Mouse (Mus musculus): ENCODE measurements around the gene Mtx1. TPM values are rescaled to one million over a fixed set of nuclear protein-coding genes. Genes with fewer than 3 reads are reported as not detected.

Gene Mtx1
- polyA plus RNA-seq, 1 experiment from 2014 or later = 188 TPM

- no peak overlapping the region for H3K4me3 ChIP-seq (ENCODE audit: low read length)
- no peak overlapping the region for H3K9ac ChIP-seq (ENCODE audit: low read length)
- H3K27ac ChIP-seq (ENCODE audit: low read length) = no peak overlapping the region
- WGBS = 51% methylated on average over 22 of the region's 23 CpGs
- no peaks in the 10 kb centered on the region for H3K9me3 ChIP-seq (ENCODE audit: control insufficient read depth, low read length)
- no peak overlapping the region for H3K4me2 ChIP-seq (ENCODE audit: low read depth, low read length)
- H3K4me1 ChIP-seq (replicated peaks; ENCODE audit: control insufficient read depth, insufficient read depth, low read length) = peaks cover 8% of the 10 kb centered on the region
- no peak for ATAC-seq (ENCODE audit: low read depth)
- no peaks in the 10 kb centered on the region for H3K36me3 ChIP-seq (ENCODE audit: control insufficient read depth, insufficient read depth, low read length)
- H3K27me3 ChIP-seq (ENCODE audit: control insufficient read depth, insufficient read depth, low read depth, low read length) = no peaks in the 10 kb centered on the region
Observed at GRCm38 (mm10) chr3:89187197-89187596, 39.7 kb downstream of the Mtx1 start.

GRCm38 (mm10) chr3:89183959-89184315 is 43.0 kb downstream of the Mtx1 start:
- Histone ChIP-seq H3K9me3 (ENCODE audit: control insufficient read depth, low read length) (no peaks in the 10 kb centered on the region), H3K27me3 (ENCODE audit: control insufficient read depth, insufficient read depth, low read depth, low read length) (no peaks in the 10 kb centered on the region), H3K36me3 (ENCODE audit: control insufficient read depth, insufficient read depth, low read length) (peaks cover 22% of the 10 kb centered on the region), H3K4me1 (replicated peaks; ENCODE audit: control insufficient read depth, insufficient read depth, low read length) (peaks cover 8% of the 10 kb centered on the region), H3K4me3 (ENCODE audit: low read length) (peak overlapping the region; percentile 69), H3K9ac (ENCODE audit: low read length) (peak overlapping the region; percentile 80), H3K27ac (ENCODE audit: low read length) (no peak overlapping the region), H3K4me2 (ENCODE audit: low read depth, low read length) (peak overlapping the region; percentile 92)
- 82% methylated on average over 5 of the region's 6 CpGs for WGBS
- ATAC-seq (ENCODE audit: low read depth) = no peak

- WGBS = 6% methylated on average over 39 of the region's 39 CpGs
- peak; percentile 95 for ATAC-seq (ENCODE audit: low read depth)
- Histone ChIP-seq H3K9ac (ENCODE audit: low read length) (peak within 1 kb of the TSS; percentile 80), H3K27me3 (ENCODE audit: control insufficient read depth, insufficient read depth, low read depth, low read length) (no peaks in the 10 kb centered on the region), H3K36me3 (ENCODE audit: control insufficient read depth, insufficient read depth, low read length) (peaks cover 22% of the 10 kb centered on the region), H3K9me3 (ENCODE audit: control insufficient read depth, low read length) (no peaks in the 10 kb centered on the region), H3K4me1 (replicated peaks; ENCODE audit: control insufficient read depth, insufficient read depth, low read length) (peaks cover 12% of the 10 kb centered on the region), H3K27ac (ENCODE audit: low read length) (peak within 1 kb of the TSS; percentile 68), H3K4me3 (ENCODE audit: low read length) (peak within 1 kb of the TSS; percentile 69), H3K4me2 (ENCODE audit: low read depth, low read length) (peak within 1 kb of the TSS; percentile 92)
Observed at GRCm38 (mm10) chr3:89183058-89183958, 43.6 kb downstream of the Mtx1 start, which contains the start of gene Fam189b. Fam189b (plus strand) TSS chr3:89183143.

GRCm38 (mm10) chr3:89182531-89183057 is 44.3 kb downstream of the Mtx1 start:
- no peaks in the 10 kb centered on the region for H3K9me3 ChIP-seq (ENCODE audit: control insufficient read depth, low read length)
- peak overlapping the region; percentile 92 for H3K4me2 ChIP-seq (ENCODE audit: low read depth, low read length)
- peak overlapping the region; percentile 69 for H3K4me3 ChIP-seq (ENCODE audit: low read length)
- no peak overlapping the region for H3K27ac ChIP-seq (ENCODE audit: low read length)
- H3K4me1 ChIP-seq (replicated peaks; ENCODE audit: control insufficient read depth, insufficient read depth, low read length) = peaks cover 16% of the 10 kb centered on the region
- 34% methylated on average over 7 of the region's 7 CpGs for WGBS
- H3K36me3 ChIP-seq (ENCODE audit: control insufficient read depth, insufficient read depth, low read length) = peaks cover 22% of the 10 kb centered on the region
- no peak overlapping the region; the same call in 1 of the 2 replicates for H3K9ac ChIP-seq (ENCODE audit: low read length)
- ATAC-seq (ENCODE audit: low read depth) = no peak; the same call in 1 of the 2 replicates
- no peaks in the 10 kb centered on the region for H3K27me3 ChIP-seq (ENCODE audit: control insufficient read depth, insufficient read depth, low read depth, low read length)

- H3K36me3 ChIP-seq (ENCODE audit: control insufficient read depth, insufficient read depth, low read length) = peaks cover 22% of the 10 kb centered on the region
- no peak for ATAC-seq (ENCODE audit: low read depth)
- 86% methylated on average over 27 of the region's 27 CpGs for WGBS
- no peak overlapping the region for H3K9ac ChIP-seq (ENCODE audit: low read length)
- H3K4me1 ChIP-seq (replicated peaks; ENCODE audit: control insufficient read depth, insufficient read depth, low read length) = peaks cover 16% of the 10 kb centered on the region
- H3K27me3 ChIP-seq (ENCODE audit: control insufficient read depth, insufficient read depth, low read depth, low read length) = no peaks in the 10 kb centered on the region
- no peak overlapping the region for H3K27ac ChIP-seq (ENCODE audit: low read length)
- H3K4me3 ChIP-seq (ENCODE audit: low read length) = no peak overlapping the region
- H3K9me3 ChIP-seq (ENCODE audit: control insufficient read depth, low read length) = no peaks in the 10 kb centered on the region
- no peak overlapping the region for H3K4me2 ChIP-seq (ENCODE audit: low read depth, low read length)
Observed at GRCm38 (mm10) chr3:89181749-89182500, 45.0 kb downstream of the Mtx1 start.

GRCm38 (mm10) chr3:89179056-89179455 is 47.8 kb downstream of the Mtx1 start:
- Histone ChIP-seq H3K27ac (ENCODE audit: low read length) (no peak overlapping the region), H3K9ac (ENCODE audit: low read length) (peak overlapping the region; percentile 84; the same call in 1 of the 2 replicates), H3K4me3 (ENCODE audit: low read length) (no peak overlapping the region), H3K9me3 (ENCODE audit: control insufficient read depth, low read length) (no peaks in the 10 kb centered on the region), H3K36me3 (ENCODE audit: control insufficient read depth, insufficient read depth, low read length) (peaks cover 41% of the 10 kb centered on the region), H3K4me1 (replicated peaks; ENCODE audit: control insufficient read depth, insufficient read depth, low read length) (peaks cover 13% of the 10 kb centered on the region), H3K27me3 (ENCODE audit: control insufficient read depth, insufficient read depth, low read depth, low read length) (no peaks in the 10 kb centered on the region), H3K4me2 (ENCODE audit: low read depth, low read length) (no peak overlapping the region)
- ATAC-seq (ENCODE audit: low read depth) = no peak
- WGBS = 86% methylated on average over 11 of the region's 11 CpGs

- Histone ChIP-seq H3K9me3 (ENCODE audit: control insufficient read depth, low read length) (no peaks in the 10 kb centered on the region), H3K9ac (ENCODE audit: low read length) (peak overlapping the region; percentile 84), H3K4me3 (ENCODE audit: low read length) (peak overlapping the region; percentile 82), H3K27ac (ENCODE audit: low read length) (peak overlapping the region; percentile 66; the same call in 1 of the 2 replicates), H3K36me3 (ENCODE audit: control insufficient read depth, insufficient read depth, low read length) (peaks cover 51% of the 10 kb centered on the region), H3K4me2 (ENCODE audit: low read depth, low read length) (peak overlapping the region; percentile 83), H3K4me1 (replicated peaks; ENCODE audit: control insufficient read depth, insufficient read depth, low read length) (peaks cover 8% of the 10 kb centered on the region), H3K27me3 (ENCODE audit: control insufficient read depth, insufficient read depth, low read depth, low read length) (no peaks in the 10 kb centered on the region)
- no peak for ATAC-seq (ENCODE audit: low read depth)
- WGBS = 1% methylated on average over 6 of the region's 6 CpGs
Observed at GRCm38 (mm10) chr3:89178107-89178385, 48.8 kb downstream of the Mtx1 start.

- Histone ChIP-seq H3K9ac (ENCODE audit: low read length) (peak within 1 kb of the TSS; percentile 84), H3K36me3 (ENCODE audit: control insufficient read depth, insufficient read depth, low read length) (peaks cover 52% of the 10 kb centered on the region), H3K9me3 (ENCODE audit: control insufficient read depth, low read length) (no peaks in the 10 kb centered on the region), H3K27me3 (ENCODE audit: control insufficient read depth, insufficient read depth, low read depth, low read length) (no peaks in the 10 kb centered on the region), H3K4me1 (replicated peaks; ENCODE audit: control insufficient read depth, insufficient read depth, low read length) (peaks cover 8% of the 10 kb centered on the region), H3K4me3 (ENCODE audit: low read length) (peak within 1 kb of the TSS; percentile 82), H3K4me2 (ENCODE audit: low read depth, low read length) (peak within 1 kb of the TSS; percentile 83), H3K27ac (ENCODE audit: low read length) (peak within 1 kb of the TSS; percentile 66)
- under 1% methylated on average over 43 of the region's 43 CpGs for WGBS
- ATAC-seq (ENCODE audit: low read depth) = peak; percentile 95
Observed at GRCm38 (mm10) chr3:89177242-89178106, 49.4 kb downstream of the Mtx1 start, which contains the start of gene Scamp3. Scamp3 (plus strand) TSS chr3:89177473.

Measured in lung, embryonic 16.5 days (tissue).